Mouse (Mus musculus) neural tube, embryonic 12.5 days (tissue): ENCODE data around the gene Itga6. TPM values are rescaled to one million over a fixed set of nuclear protein-coding genes. Genes with fewer than 3 reads are reported as not detected.
"Not testable (repeated sequence)": the region's sequence is repeated elsewhere in the genome, so short reads cannot be mapped to it uniquely, and the experiment has no call there.

Experiments
- ATAC-seq: fragments of 200-750 bp; cut with Nextera tagmentation; 2 replicates; pipeline ENCODE4 v1.8.0; 2017; ENCODE audit warnings: low read depth, mild to moderate bottlenecking, moderate TSS enrichment, moderate library complexity; ENCODE audit not compliant: low FRiP score
- H3K27ac ChIP-seq: fragments of 300-500 bp; sonication (generic); 2 replicates; pipeline ENCODE4 v1.5.1; 2016
- H3K27me3 ChIP-seq: fragments of 300-500 bp; sonication (generic); replicated peaks from 2 replicates; pipeline ENCODE4 v1.6.1; 2016; ENCODE audit warnings: mild to moderate bottlenecking
- H3K36me3 ChIP-seq: fragments of 300-500 bp; sonication (generic); 2 replicates; pipeline ENCODE4 v1.6.1; 2016; ENCODE audit warnings: mild to moderate bottlenecking
- H3K4me1 ChIP-seq: fragments of 300-500 bp; sonication (generic); 2 replicates; pipeline ENCODE4 v1.6.1; 2016
- H3K4me2 ChIP-seq: fragments of 300-500 bp; sonication (generic); replicated peaks from 2 replicates; pipeline ENCODE4 v1.6.1; 2016; ENCODE audit warnings: mild to moderate bottlenecking
- H3K4me3 ChIP-seq: fragments of 300-500 bp; sonication (generic); 2 replicates; pipeline ENCODE4 v1.5.1; 2016
- H3K9ac ChIP-seq: fragments of 300-500 bp; sonication (generic); 2 replicates; pipeline ENCODE4 v1.6.1; 2016; ENCODE audit warnings: mild to moderate bottlenecking
- H3K9me3 ChIP-seq: fragments of 300-500 bp; sonication (generic); 2 replicates; pipeline ENCODE4 v1.6.1; 2016; ENCODE audit warnings: mild to moderate bottlenecking
- WGBS: fragments of 180-500 bp; shearing (Covaris S2); methylation state at CpG from one replicate; pipeline ENCODE4 v1.1.7; 2016; 5-methylcytosine and 5-hydroxymethylcytosine counted together
- polyA plus RNA-seq: library from polyadenylated mRNA; unstranded; fragments of >200 nt; fragmentation: Nextera tagmentation; extraction: Ambion mirVana; gene quantifications from 2 replicates; pipeline ENCODE4 v1.2.1, GENCODE M21; 2016

Gene Itga6
- polyA plus RNA-seq, 1 experiment from 2014 or later: 35.7 TPM

GRCm38 (mm10) chr2:71720556-71720955, 24.9 kb upstream of the Itga6 start:
- H3K9me3 ChIP-seq, ATAC-seq, H3K4me2 ChIP-seq, H3K4me3 ChIP-seq, H3K36me3 ChIP-seq, H3K9ac ChIP-seq, H3K27me3 ChIP-seq, H3K27ac ChIP-seq: not testable (repeated sequence)
- WGBS: 65% methylated on average over 2 of the region's 2 CpGs
- peaks cover 11% of the 10 kb centered on the region; the same call in 1 of the 2 replicates for H3K4me1 ChIP-seq

GRCm38 (mm10) chr2:71722913-71723312, 22.5 kb upstream of the Itga6 start:
- Histone ChIP-seq H3K27me3 (no peaks in the 10 kb centered on the region), H3K9ac (no peak overlapping the region), H3K9me3 (no peaks in the 10 kb centered on the region), H3K4me1 (peaks cover 11% of the 10 kb centered on the region; the same call in 1 of the 2 replicates), H3K4me3 (no peak overlapping the region), H3K4me2 (no peak overlapping the region), H3K36me3 (no peaks in the 10 kb centered on the region), H3K27ac (no peak overlapping the region)
- ATAC-seq: no peak
- whole genome bisulfite sequencing: 86% methylated on average over 5 of the region's 5 CpGs

- 84% methylated on average over 3 of the region's 3 CpGs for WGBS
- ATAC-seq: no peak
Measured at GRCm38 (mm10) chr2:71723623-71724022, 21.8 kb upstream of the Itga6 start.

GRCm38 (mm10) chr2:71724028-71724427, 21.4 kb upstream of the Itga6 start:
- Histone ChIP-seq H3K9ac (no peak overlapping the region), H3K27ac (no peak overlapping the region), H3K4me3 (no peak overlapping the region), H3K4me2 (no peak overlapping the region), H3K4me1 (peaks cover 8% of the 10 kb centered on the region; the same call in 1 of the 2 replicates), H3K9me3 (no peaks in the 10 kb centered on the region), H3K36me3 (no peaks in the 10 kb centered on the region), H3K27me3 (no peaks in the 10 kb centered on the region)
- ATAC-seq: no peak
- 84% methylated on average over 6 of the region's 6 CpGs for WGBS

More at GRCm38 (mm10) chr2:71723623-71724022, 21.8 kb upstream of the Itga6 start:
- Histone ChIP-seq H3K4me1 (peaks cover 11% of the 10 kb centered on the region; the same call in 1 of the 2 replicates), H3K27ac (no peak overlapping the region), H3K9ac (no peak overlapping the region), H3K4me3 (no peak overlapping the region), H3K4me2 (no peak overlapping the region), H3K9me3 (no peaks in the 10 kb centered on the region), H3K27me3 (no peaks in the 10 kb centered on the region), H3K36me3 (no peaks in the 10 kb centered on the region)

- 69% methylated on average over 1 of the region's 1 CpGs for WGBS
Measured at GRCm38 (mm10) chr2:71725446-71725845, 20.0 kb upstream of the Itga6 start.

GRCm38 (mm10) chr2:71726883-71727676, 18.3 kb upstream of the Itga6 start:
- H3K36me3 ChIP-seq: no peaks in the 10 kb centered on the region
- WGBS: 92% methylated on average over 7 of the region's 7 CpGs
- H3K4me2 ChIP-seq: no peak overlapping the region
- no peak overlapping the region for H3K4me3 ChIP-seq
- no peaks in the 10 kb centered on the region for H3K27me3 ChIP-seq
- H3K9me3 ChIP-seq: no peaks in the 10 kb centered on the region
- no peak overlapping the region for H3K9ac ChIP-seq
- no peak for ATAC-seq
- H3K27ac ChIP-seq: no peak overlapping the region
- no peaks in the 10 kb centered on the region for H3K4me1 ChIP-seq

More at GRCm38 (mm10) chr2:71725446-71725845, 20.0 kb upstream of the Itga6 start:
- Histone ChIP-seq H3K27me3 (no peaks in the 10 kb centered on the region), H3K9me3 (no peaks in the 10 kb centered on the region), H3K36me3 (no peaks in the 10 kb centered on the region), H3K9ac (no peak overlapping the region), H3K4me1 (no peaks in the 10 kb centered on the region), H3K27ac (no peak overlapping the region), H3K4me3 (no peak overlapping the region), H3K4me2 (no peak overlapping the region)
- ATAC-seq: no peak

- Histone ChIP-seq H3K4me1 (no peaks in the 10 kb centered on the region), H3K27ac (no peak overlapping the region), H3K4me3 (no peak overlapping the region), H3K9ac (no peak overlapping the region), H3K4me2 (no peak overlapping the region), H3K36me3 (no peaks in the 10 kb centered on the region), H3K27me3 (no peaks in the 10 kb centered on the region), H3K9me3 (no peaks in the 10 kb centered on the region)
- WGBS: 84% methylated on average over 7 of the region's 7 CpGs
- no peak for ATAC-seq
Measured at GRCm38 (mm10) chr2:71728341-71728740, 17.1 kb upstream of the Itga6 start.

GRCm38 (mm10) chr2:71728796-71729195, 16.6 kb upstream of the Itga6 start:
- 77% methylated on average over 5 of the region's 5 CpGs for WGBS
- H3K27me3 ChIP-seq: no peaks in the 10 kb centered on the region
- H3K4me3 ChIP-seq: no peak overlapping the region
- no peaks in the 10 kb centered on the region for H3K4me1 ChIP-seq
- no peak overlapping the region for H3K9ac ChIP-seq
- no peak overlapping the region for H3K4me2 ChIP-seq
- no peaks in the 10 kb centered on the region for H3K9me3 ChIP-seq
- no peak for ATAC-seq
- H3K27ac ChIP-seq: no peak overlapping the region
- no peaks in the 10 kb centered on the region for H3K36me3 ChIP-seq

GRCm38 (mm10) chr2:71730623-71731612, 14.5 kb upstream of the Itga6 start:
- 0 out of 2 replicates have a peak, but pooled peaks cover 3% of the 10 kb centered on the region for H3K4me1 ChIP-seq
- no peaks in the 10 kb centered on the region for H3K36me3 ChIP-seq
- no peak overlapping the region for H3K4me3 ChIP-seq
- H3K27ac ChIP-seq: no peak overlapping the region
- H3K27me3 ChIP-seq: no peaks in the 10 kb centered on the region
- no peak overlapping the region for H3K9ac ChIP-seq
- no peaks in the 10 kb centered on the region for H3K9me3 ChIP-seq
- ATAC-seq: no peak
- no peak overlapping the region for H3K4me2 ChIP-seq
- WGBS: 76% methylated on average over 20 of the region's 20 CpGs

- Histone ChIP-seq H3K27me3 (no peaks in the 10 kb centered on the region), H3K4me1 (0 out of 2 replicates have a peak, but pooled peaks cover 3% of the 10 kb centered on the region), H3K9ac (no peak overlapping the region), H3K27ac (no peak overlapping the region), H3K4me3 (no peak overlapping the region), H3K36me3 (no peaks in the 10 kb centered on the region), H3K4me2 (no peak overlapping the region), H3K9me3 (no peaks in the 10 kb centered on the region)
- no peak for ATAC-seq
- 56% methylated on average over 9 of the region's 9 CpGs for WGBS
Measured at GRCm38 (mm10) chr2:71734792-71735392, 10.5 kb upstream of the Itga6 start.

GRCm38 (mm10) chr2:71735541-71736159, 9.8 kb upstream of the Itga6 start:
- H3K27ac ChIP-seq: no peak overlapping the region

More at GRCm38 (mm10) chr2:71735541-71736159, 9.8 kb upstream of the Itga6 start:
- no peak for ATAC-seq
- Histone ChIP-seq H3K36me3 (no peaks in the 10 kb centered on the region), H3K4me3 (no peak overlapping the region), H3K9ac (no peak overlapping the region), H3K9me3 (no peaks in the 10 kb centered on the region), H3K4me2 (no peak overlapping the region), H3K4me1 (0 out of 2 replicates have a peak, but pooled peaks cover 3% of the 10 kb centered on the region), H3K27me3 (no peaks in the 10 kb centered on the region)
- WGBS: 91% methylated on average over 17 of the region's 17 CpGs
